Mouse (Mus musculus) brain, embryonic 14.5 days (tissue): ENCODE data around the gene Xpot.

Experiments used
- CTCF ChIP-seq: fragments of 200-500 bp; IDR thresholded peaks from 2 replicates; pipeline ENCODE4 v1.5.1; 2012; ENCODE audit warnings: inconsistent platforms, mild to moderate bottlenecking, moderate library complexity, borderline replicate concordance; ENCODE audit not compliant: insufficient read depth, insufficient read length; ENCODE audit errors: extremely low read depth
- POLR2A ChIP-seq: fragments of 200-500 bp; IDR thresholded peaks from 2 replicates; pipeline ENCODE4 v1.6.1; 2012; ENCODE audit warnings: mild to moderate bottlenecking, inconsistent platforms, borderline replicate concordance; ENCODE audit not compliant: poor library complexity, insufficient read depth, insufficient read length, severe bottlenecking; ENCODE audit errors: extremely low read depth

DNA sequence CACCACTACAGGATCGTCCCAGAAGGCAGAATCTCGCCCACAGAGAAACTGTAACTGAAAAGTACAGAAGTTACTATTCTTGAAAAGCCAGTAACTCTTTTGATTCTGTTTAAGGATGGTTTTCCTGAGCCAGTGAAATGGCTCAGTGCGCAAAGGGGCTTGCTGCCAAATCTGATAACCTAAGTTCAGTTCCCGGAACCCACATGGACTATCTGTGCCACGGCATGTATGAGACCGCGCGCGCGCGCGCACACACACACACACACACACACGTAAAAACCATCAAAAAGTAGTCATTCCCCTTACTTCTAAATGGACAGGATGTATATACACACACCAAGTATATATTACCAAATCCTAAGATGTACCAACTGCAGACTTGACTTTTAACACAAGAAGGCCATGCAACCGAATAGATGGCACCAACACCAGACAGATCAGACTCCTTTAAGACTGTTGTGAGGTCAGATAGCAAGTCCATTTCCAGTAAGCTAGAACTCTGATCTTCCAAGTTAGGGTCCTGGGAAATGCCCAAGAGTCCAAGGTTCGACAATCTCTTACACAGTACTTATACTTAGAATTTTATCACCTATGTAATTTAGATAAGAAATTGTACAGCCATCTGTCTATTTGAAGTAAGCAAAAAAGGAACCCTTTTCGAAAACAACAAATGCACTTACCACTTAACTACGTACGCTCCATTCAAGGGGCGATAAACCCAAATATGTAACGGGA lies 40.9 kb downstream of the Xpot start:
- TF ChIP-seq CTCF (no peak), POLR2A (no peak)
